Mouse (Mus musculus) stomach, embryonic 16.5 days (tissue): ENCODE results near the gene Zfp286. TPM values are rescaled to one million over a fixed set of nuclear protein-coding genes. Genes with fewer than 3 reads are reported as not detected.
"Not testable (repeated sequence)": the region's sequence is repeated elsewhere in the genome, so short reads cannot be mapped to it uniquely, and the experiment has no call there.

Experiments
- ATAC-seq: fragments of 200-750 bp; cut with Nextera tagmentation; 2 replicates; pipeline ENCODE4 v1.8.0; 2017; ENCODE audit warnings: moderate number of reproducible peaks, moderate TSS enrichment; ENCODE audit not compliant: insufficient read depth, low FRiP score
- H3K27ac ChIP-seq: fragments of 300-500 bp; sonication (generic); 2 replicates; pipeline ENCODE4 v1.5.1; 2014; ENCODE audit warnings: low read length
- H3K27me3 ChIP-seq: fragments of 300-500 bp; sonication (generic); 2 replicates; pipeline ENCODE4 v1.6.1; 2014; ENCODE audit warnings: low read length, control low read depth, mixed read lengths; ENCODE audit not compliant: control insufficient read depth, insufficient read depth
- H3K36me3 ChIP-seq: fragments of 300-500 bp; sonication (generic); 2 replicates; pipeline ENCODE4 v1.6.1; 2014; ENCODE audit warnings: low read length; ENCODE audit not compliant: control insufficient read depth, insufficient read depth
- H3K4me1 ChIP-seq: fragments of 300-500 bp; sonication (generic); 2 replicates; pipeline ENCODE4 v1.6.1; 2014; ENCODE audit warnings: low read length, control low read depth, mixed read lengths; ENCODE audit not compliant: control insufficient read depth, insufficient read depth
- H3K4me2 ChIP-seq: fragments of 300-500 bp; sonication (generic); 2 replicates; pipeline ENCODE4 v1.6.1; 2014; ENCODE audit warnings: low read depth, low read length, mixed read lengths
- H3K4me3 ChIP-seq: fragments of 300-500 bp; sonication (generic); replicated peaks from 2 replicates; pipeline ENCODE4 v1.5.1; 2014; ENCODE audit warnings: mild to moderate bottlenecking, low read length
- H3K9ac ChIP-seq: fragments of 300-500 bp; sonication (generic); 2 replicates; pipeline ENCODE4 v1.6.1; 2014; ENCODE audit warnings: low read length
- H3K9me3 ChIP-seq: fragments of 300-500 bp; sonication (generic); replicated peaks from 2 replicates; pipeline ENCODE4 v1.6.1; 2016; ENCODE audit warnings: low read length, control low read depth; ENCODE audit not compliant: control insufficient read depth
- WGBS: fragments of 180-500 bp; shearing (Covaris S2); extraction: QIAGEN DNeasy Blood & Tissue Kit; methylation state at CpG from one replicate; pipeline ENCODE4 v1.1.7; 2014; 5-methylcytosine and 5-hydroxymethylcytosine counted together
- polyA plus RNA-seq: library from polyadenylated mRNA; unstranded; fragments of >200 nt; fragmentation: Nextera tagmentation; extraction: Ambion mirVana; gene quantifications from 2 replicates; pipeline ENCODE4 v1.2.1, GENCODE M21; 2015

The Zfp286 gene
- polyA plus RNA-seq, 1 experiment from 2014 or later: 14.6 TPM

DNA sequence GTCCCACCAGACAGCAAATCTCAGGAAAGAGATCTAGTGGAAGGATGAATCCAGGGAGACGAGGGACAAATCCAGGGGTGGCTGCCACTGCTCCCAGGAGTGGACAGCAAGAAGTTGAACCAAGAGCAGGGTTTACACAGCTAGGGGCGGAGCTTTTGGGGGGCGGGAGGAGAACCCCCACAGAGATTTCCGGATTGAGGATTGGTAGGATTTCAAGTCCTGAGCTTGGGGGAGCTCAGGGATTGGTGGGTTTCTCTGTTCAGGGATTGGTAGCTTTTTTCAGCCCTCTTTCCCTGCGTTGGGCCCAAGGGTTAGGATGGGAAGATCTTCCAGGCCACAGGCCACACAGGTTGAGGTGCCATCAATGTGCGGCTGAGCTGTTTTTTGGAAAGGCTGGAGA lies 31.4 kb downstream of the Zfp286 start:
- Histone ChIP-seq H3K4me1 (no peaks in the 10 kb centered on the region), H3K27ac (no peak overlapping the region), H3K27me3 (no peaks in the 10 kb centered on the region), H3K4me3 (no peak overlapping the region), H3K9ac (no peak overlapping the region), H3K4me2 (no peak overlapping the region), H3K36me3 (no peaks in the 10 kb centered on the region), H3K9me3 (no peaks in the 10 kb centered on the region)
- no peak for ATAC-seq
- WGBS: 80% methylated on average over 6 of the region's 6 CpGs

DNA sequence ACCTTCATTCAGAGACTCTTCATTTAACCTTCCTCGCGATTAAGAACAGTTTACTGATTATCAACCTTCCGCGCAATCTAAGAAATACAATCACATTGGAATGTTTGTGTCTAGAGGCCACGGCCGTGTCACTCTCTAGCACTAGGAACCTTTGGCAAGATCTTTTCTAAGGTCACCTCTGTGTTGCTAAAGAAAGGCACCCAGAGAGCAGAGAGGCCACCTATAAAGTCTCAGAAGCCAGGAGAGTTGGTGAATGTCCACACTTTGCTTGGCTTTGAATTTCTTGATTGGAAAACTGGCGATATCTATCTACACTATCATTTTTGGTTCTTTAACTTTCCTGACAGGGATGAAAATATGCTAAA lies 32.1 kb downstream of the Zfp286 start:
- no peaks in the 10 kb centered on the region for H3K4me1 ChIP-seq
- no peaks in the 10 kb centered on the region for H3K36me3 ChIP-seq
- H3K9ac ChIP-seq: peak overlapping the region; percentile 49
- no peak overlapping the region for H3K27ac ChIP-seq
- H3K4me3 ChIP-seq: peak overlapping the region; percentile 34
- 3% methylated on average over 7 of the region's 7 CpGs for WGBS
- peak overlapping the region; percentile 53 for H3K4me2 ChIP-seq
- no peaks in the 10 kb centered on the region for H3K9me3 ChIP-seq
- ATAC-seq: 0 out of 2 replicates have a peak, but pooled peaks have one; percentile 8
- H3K27me3 ChIP-seq: no peaks in the 10 kb centered on the region

DNA sequence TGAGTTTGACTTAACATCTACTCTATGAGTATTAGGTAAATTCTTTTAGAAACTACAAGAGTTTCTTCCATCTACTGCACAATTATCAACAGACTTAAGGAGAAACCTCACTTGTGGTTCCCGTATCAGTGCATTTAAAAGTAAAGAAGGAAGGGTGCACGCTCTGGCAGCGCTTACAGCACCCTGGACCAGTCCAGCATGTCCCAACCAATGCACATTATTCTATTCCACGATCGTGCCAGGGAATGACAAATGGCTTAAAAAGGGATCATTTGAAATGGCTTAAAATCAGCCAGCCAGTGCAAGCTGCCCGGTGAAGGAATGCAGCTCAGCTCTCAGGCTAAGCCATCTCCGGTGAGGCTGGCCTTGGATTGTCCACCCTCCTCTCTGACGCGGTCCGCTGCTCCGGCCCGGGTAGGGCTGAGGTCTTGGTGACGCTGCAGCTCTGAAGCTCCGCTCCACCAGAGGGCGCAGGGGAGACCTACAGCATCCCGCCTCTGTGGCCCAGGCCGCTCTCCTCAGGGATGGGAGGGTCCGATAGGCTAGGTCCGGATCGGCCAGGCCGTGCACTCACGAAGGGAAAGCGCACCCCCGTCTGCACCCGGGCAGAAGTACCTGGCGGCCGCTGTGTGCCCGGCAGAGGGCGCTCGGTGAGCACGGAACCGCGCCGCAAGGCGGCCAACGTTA lies 32.7 kb downstream of the Zfp286 start:
- peak; percentile 100 for ATAC-seq
- no peaks in the 10 kb centered on the region for H3K4me1 ChIP-seq
- H3K27ac ChIP-seq: no peak overlapping the region
- peak overlapping the region; percentile 34 for H3K4me3 ChIP-seq
- H3K4me2 ChIP-seq: peak overlapping the region; percentile 53
- H3K36me3 ChIP-seq: no peaks in the 10 kb centered on the region
- H3K9ac ChIP-seq: peak overlapping the region; percentile 49
- no peaks in the 10 kb centered on the region for H3K27me3 ChIP-seq
- H3K9me3 ChIP-seq: no peaks in the 10 kb centered on the region
- 6% methylated on average over 36 of the region's 36 CpGs for WGBS

DNA sequence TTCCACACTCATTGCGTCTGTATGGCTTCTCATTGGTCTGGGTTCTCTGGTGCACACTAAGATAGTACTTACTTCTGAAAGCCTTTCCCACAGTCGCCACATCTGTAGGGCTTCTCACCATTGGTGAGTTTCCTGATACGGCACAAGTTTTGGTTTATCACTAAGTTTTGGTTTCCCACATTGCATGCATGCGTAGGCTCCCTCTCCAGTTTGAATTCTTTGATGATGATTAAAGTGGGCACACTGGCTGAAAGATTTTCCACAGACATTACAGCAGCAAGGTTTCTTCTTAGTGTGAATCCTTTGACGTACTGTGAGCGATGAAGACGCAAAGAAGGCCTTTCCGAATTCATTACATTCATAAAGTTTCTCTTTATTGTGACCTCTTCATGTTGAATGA lies 36.5 kb downstream of the Zfp286 start, which contains the start of gene Gm10428:
Gene Gm10428, plus strand, starts transcription at position 321 of the 400 bp plus-strand sequence.
- Histone ChIP-seq H3K27ac (no peak within 1 kb of the TSS), H3K4me3 (no peak within 1 kb of the TSS), H3K9ac (no peak within 1 kb of the TSS), H3K9me3 (no peaks in the 10 kb centered on the region), H3K36me3 (no peaks in the 10 kb centered on the region), H3K4me1 (no peaks in the 10 kb centered on the region), H3K4me2 (no peak within 1 kb of the TSS), H3K27me3 (no peaks in the 10 kb centered on the region)
- no peak for ATAC-seq
- WGBS: 88% methylated on average over 8 of the region's 8 CpGs

DNA sequence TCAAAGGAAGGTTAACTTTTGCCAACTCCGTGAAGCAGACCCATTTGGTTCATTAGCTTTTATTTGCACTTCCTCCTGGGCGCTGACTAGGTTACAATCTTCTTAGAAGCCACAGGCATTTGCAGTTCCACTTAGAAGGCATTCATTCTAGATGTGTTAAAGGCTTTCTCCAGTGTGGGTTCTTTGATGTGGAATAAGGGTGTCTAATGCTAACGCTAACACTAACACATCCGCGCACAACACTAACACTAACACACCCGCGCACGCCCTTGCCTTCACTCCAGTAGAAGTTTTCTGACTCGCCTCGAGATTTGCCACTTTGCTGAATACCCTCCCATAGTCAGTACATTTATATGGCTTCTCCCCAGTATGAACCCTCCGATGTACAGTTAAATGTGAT lies 37.1 kb downstream of the Zfp286 start:
- ATAC-seq: no peak

DNA sequence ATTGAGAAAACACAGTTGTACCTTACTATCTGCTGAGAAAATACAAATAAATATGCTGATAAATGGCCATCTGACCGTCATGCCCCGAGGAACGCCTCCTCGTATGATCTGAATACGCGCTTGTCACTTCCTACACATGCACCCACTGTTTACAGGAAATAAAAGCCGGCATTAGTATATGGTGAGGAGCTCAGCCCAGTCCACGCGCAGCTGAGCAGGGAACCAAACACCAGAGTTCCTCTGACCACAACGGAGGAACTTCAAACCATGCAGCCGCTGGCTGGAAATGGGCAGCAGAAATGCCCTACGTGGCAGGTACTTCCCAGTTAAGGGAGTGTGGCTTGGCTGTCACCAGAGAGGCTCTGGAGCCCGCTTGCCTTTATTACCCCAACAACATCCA lies 39.8 kb downstream of the Zfp286 start:
- WGBS: 79% methylated on average over 13 of the region's 13 CpGs
- ATAC-seq: not testable (repeated sequence)

More for the DNA sequence above, 37.1 kb downstream of the Zfp286 start:
- Histone ChIP-seq H3K36me3 (no peaks in the 10 kb centered on the region), H3K4me3 (no peak overlapping the region), H3K27ac (no peak overlapping the region), H3K4me2 (no peak overlapping the region), H3K9ac (no peak overlapping the region), H3K27me3 (peaks cover 1% of the 10 kb centered on the region; the same call in 1 of the 2 replicates), H3K4me1 (no peaks in the 10 kb centered on the region), H3K9me3 (no peaks in the 10 kb centered on the region)
- WGBS: 52% methylated on average over 11 of the region's 11 CpGs

DNA sequence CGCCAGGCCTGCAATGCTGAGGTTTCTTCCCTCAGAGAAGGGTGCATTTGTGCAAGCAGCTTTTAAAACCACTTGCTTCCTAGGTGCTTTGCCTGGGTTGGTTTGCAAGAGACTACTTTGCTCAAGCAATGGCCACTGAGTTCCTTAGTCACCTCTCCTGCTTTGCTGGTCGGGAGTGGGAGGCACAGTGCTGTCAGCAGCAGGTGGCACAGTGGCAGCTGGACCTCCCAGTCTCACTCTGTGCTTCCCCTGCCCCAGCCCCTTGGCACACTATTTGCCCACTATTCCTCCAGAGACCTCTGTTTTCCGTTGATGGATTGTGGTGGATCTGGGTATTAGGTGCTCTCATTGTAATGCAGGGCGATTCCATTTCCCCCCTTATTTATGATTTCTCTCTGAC lies 41.2 kb downstream of the Zfp286 start:
- Histone ChIP-seq H3K36me3 (no peaks in the 10 kb centered on the region), H3K9ac (no peak overlapping the region), H3K27me3 (peaks cover 3% of the 10 kb centered on the region; the same call in 1 of the 2 replicates), H3K4me1 (0 out of 2 replicates have a peak, but pooled peaks cover 3% of the 10 kb centered on the region), H3K27ac (no peak overlapping the region), H3K4me2 (no peak overlapping the region), H3K4me3 (no peak overlapping the region), H3K9me3 (no peaks in the 10 kb centered on the region)
- WGBS: 80% methylated on average over 4 of the region's 4 CpGs
- ATAC-seq: no peak

More for the DNA sequence above, 39.8 kb downstream of the Zfp286 start:
- H3K27me3 ChIP-seq, H3K4me3 ChIP-seq, H3K9me3 ChIP-seq, H3K4me2 ChIP-seq, H3K9ac ChIP-seq, H3K4me1 ChIP-seq, H3K36me3 ChIP-seq, H3K27ac ChIP-seq: not testable (repeated sequence)

DNA sequence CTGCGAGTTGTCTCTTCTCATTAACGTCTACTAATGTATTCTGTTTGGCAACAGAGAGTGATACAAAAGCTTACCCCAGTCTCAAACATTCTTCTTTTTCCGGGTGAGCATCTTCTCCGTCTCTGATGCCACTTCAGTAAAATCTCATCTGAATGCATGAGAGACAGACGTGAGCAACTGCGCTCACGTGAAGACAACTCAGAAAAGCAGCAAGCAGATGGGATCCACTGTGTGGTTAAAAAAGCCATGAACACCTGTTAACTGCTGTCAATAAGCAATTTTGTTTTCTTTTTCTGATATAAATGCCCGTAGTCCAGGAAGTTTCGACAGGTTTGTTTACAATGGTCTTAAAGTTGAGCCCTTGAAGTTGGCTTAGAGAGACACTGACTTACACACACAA lies 42.0 kb downstream of the Zfp286 start:
- peaks cover 3% of the 10 kb centered on the region; the same call in 1 of the 2 replicates for H3K27me3 ChIP-seq
- H3K9me3 ChIP-seq: no peaks in the 10 kb centered on the region
- no peak for ATAC-seq
- WGBS: 60% methylated on average over 9 of the region's 9 CpGs
- H3K4me1 ChIP-seq: 0 out of 2 replicates have a peak, but pooled peaks cover 3% of the 10 kb centered on the region
- H3K9ac ChIP-seq: no peak overlapping the region
- H3K4me3 ChIP-seq: no peak overlapping the region
- H3K4me2 ChIP-seq: no peak overlapping the region
- H3K27ac ChIP-seq: no peak overlapping the region
- H3K36me3 ChIP-seq: no peaks in the 10 kb centered on the region

DNA sequence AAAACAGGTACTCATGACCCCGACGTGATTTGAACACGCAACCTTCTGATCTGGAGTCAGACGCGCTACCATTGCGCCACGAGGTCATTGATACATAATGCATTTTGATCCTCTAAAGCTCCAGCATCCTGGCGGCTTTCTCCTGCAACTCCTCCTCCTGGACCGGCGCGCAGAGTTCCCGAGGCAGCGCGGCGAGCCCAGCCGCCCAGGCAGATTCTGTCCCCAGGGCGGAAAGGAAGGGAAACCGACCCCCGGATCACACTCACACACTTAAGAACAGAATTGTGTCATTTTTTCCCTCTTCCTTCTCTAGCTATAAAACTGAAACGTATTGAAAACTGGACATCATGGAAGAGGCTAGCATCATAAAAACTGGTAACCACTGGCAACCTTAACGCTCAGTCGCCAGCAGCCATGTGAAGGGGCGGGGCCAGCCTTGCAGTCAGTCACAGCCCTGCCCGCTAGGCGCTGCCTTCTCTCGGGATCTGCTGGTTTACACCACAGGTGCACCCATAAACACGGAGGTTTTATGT lies 43.2 kb downstream of the Zfp286 start:
- Histone ChIP-seq H3K27ac (no peak overlapping the region), H3K4me3 (peak overlapping the region; percentile 46), H3K4me1 (0 out of 2 replicates have a peak, but pooled peaks cover 3% of the 10 kb centered on the region), H3K9ac (peak overlapping the region; percentile 56), H3K27me3 (peaks cover 3% of the 10 kb centered on the region; the same call in 1 of the 2 replicates), H3K4me2 (peak overlapping the region; percentile 70), H3K36me3 (no peaks in the 10 kb centered on the region), H3K9me3 (no peaks in the 10 kb centered on the region)
- no peak; the same call in 1 of the 2 replicates for ATAC-seq
- WGBS: 3% methylated on average over 27 of the region's 27 CpGs
